Mouse (Mus musculus) neutrophil, adult 59 days (primary cell): ENCODE measurements around the gene Tgm1. TPM values are rescaled to one million over a fixed set of nuclear protein-coding genes. Genes with fewer than 3 reads are reported as not detected.

ENCODE experiments used
- total RNA-seq, 2 experiments: library from RNA; stranded (reverse); gene quantifications; 1 replicate in 1 of 2; 2 replicates in 1 of 2; pipeline ENCODE4 v1.2.4; 2023

Gene Tgm1
- 1 to 10 TPM in 1 of 2 experiments, under 1 TPM in 1; 0.71 to 1.4 TPM for total RNA-seq

DNA sequence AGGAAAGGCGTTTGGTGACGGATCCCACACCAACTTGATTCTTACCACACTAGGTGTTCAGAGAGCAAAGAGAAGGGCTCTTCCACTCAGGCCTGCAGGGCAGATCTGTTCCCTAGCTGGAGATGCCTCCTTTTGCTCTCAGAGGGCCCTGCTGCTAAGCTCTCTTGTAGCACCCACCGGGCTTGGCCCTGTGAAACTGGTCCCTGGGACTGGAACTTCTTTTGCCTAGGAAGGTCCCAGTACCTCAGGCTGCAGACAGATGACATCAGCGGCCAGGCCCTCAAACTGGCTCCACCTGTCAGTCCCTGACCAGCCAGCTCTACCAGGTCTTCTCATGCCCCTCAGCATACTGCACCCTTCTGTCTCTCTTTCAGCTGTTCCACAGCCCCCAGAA is at the start of gene Tgm1:
Gene Tgm1, minus strand, starts transcription at position 198 of the 394 bp plus-strand sequence.

DNA sequence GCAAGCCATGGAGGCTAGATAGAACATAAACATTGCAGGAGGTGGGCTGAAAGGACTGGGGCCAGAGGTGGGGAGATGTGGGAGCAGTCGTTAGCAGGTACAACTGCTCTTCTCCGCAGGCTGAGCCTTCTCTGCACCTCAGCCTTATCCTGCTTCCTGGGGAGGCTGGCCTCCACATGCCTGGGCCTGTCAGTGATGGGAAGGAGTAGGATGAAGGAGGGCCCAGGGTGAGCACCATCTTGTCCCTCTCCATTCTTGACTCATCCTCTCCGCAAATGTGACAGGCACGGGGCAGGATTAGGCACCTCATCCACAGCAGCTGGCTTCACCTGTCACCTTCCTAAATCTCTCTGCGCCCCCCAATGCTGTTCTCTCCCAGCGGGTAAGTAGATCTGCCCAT is 47.4 kb upstream of the Tgm1 start, which contains the start of gene Ltb4r2:
Gene Ltb4r2, plus strand, starts transcription at position 266 of the 400 bp plus-strand sequence.

DNA sequence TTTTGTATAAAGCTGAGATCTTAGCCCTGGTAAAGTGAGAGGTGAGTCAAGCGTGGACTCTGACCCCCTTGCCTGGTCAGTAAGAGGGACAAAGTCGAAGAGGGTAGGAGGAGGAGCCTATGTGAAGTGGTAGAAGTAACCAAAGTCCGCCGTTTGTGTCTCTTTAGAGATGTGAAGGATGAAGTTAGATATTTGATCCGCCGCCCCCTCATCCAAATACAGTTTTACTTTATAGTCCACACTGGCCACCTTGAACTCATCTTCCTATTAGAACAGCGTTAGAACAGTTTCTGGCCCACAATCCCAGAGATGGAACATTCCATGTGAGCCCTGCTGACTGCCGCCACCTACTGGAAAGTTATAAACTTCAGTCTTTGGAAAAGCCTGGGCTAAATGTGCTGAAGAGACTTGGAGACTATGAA is 44.6 kb upstream of the Tgm1 start, which contains the start of gene Cideb:
Gene Cideb, minus strand, starts transcription at position 96 of the 422 bp plus-strand sequence.

DNA sequence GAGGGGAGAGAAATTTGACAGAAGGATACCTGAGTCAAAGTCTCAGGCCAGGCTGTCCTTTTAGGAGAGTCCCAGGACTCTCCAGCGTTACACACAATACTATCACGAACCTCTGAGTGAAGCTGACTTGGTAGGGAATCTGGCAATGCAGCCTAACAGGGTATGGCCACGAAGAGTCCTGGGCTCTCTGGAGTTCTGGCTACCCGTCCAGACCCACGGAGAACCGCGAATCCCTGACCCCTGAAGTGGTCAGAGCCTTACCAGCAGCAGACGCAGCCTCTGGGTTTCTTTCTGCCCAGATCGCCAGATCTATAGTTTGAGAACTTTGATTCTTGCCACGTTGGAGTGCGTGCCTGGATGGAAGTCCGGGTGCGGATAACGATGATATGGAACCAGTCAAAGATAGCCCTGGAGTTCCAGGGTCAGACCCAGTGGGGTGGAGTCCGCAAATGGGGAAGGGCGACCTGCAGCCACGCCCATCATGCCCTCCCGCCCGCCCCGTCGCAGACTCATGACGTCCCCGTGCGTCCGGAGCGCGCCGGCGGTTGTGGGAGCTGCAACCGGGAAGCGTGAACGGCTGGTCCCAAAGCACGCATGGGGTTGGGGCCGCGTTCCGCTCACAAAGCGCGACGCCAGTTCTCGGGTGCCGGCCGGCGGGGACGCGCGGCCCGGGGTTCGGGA is 31.6 kb upstream of the Tgm1 start, which contains the start of the genes Dhrs1 and Nop9:
Gene Dhrs1, minus strand, starts transcription at position 511 of the 681 bp plus-strand sequence.
Gene Nop9, plus strand, starts transcription at position 514 of the 681 bp plus-strand sequence.

DNA sequence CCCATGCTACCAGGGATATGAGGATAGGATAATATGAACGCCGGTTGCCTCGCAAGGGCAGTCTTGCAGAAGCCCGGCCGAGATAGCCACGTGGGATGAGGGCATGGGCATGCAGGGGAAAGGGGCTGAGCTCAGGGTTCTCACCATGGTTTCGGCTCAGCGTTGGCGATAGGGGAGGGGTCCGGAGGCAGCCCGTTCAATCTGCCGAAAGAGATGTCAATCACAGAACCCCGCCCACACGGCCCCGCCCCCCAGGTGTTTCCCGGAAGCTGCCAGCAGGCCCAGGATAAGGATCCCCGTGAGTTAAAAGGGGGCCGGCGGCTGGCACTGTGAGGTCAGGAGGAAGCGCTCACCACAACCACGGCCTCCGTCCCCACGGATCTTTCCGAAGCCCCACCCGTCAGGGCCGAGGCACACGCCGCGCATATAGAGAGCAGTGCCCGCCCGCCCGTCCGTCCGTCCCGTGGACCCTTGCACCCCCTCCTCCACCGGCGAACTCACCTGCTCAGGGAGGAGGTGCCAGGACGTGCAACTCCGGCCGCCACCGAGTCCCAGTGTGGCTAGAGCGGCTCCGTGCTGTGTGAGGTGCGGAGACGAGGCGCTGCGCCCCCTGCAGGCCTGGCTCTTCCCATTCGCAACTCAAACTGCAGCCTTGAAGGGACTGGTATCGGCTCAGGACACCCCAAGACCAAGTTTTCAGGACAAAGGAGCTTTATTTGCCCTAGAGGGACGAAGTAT is 8.1 kb upstream of the Tgm1 start, which contains the start of gene Rabggta:
Gene Rabggta, minus strand, starts transcription at position 564 of the 738 bp plus-strand sequence.

DNA sequence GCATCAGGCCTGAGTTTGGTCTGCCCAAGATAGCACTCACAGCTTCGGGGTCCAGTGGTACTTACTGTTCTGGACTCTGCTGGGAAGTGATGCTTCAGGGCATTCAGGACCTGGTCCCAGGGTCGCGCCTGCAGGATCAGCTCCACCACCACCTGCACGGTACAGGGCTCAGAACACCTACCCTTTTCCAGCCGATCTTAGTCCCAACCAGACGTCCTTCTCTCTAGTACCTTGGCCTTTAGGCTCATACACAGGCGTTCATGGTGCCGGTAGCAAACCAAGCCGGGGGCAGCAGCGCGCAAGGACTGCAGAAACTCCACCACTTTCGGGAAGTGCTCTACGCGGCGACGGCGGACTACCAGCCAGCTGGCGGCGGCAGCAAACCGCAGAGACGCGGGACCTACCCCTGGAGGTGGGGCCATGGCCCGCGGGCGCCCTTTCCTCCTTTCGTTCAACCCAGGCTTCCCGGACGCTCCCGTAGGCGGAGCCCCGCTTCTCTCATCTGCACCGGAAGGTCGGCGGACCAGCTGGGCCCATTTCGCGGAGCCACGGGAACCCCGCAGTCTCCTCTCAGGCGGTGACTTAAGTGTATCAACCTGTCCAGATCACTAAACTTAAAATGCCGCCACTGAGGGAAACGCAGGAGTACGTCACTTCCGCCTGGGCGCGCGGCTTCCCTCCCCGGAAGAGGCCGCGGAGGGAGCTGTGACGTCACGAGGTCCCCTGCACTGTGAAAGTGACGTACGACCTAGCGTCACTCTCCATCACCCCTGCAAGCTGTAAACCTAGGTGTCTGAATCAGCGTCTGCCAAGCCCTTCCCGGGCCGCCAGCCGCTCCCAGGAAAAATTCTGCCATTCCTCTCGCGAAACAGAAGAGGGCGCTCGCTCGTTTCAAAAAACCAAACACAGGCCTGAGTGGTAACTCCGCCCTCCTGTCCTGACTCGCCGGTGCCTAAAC is 32.3 kb downstream of the Tgm1 start, which contains the start of gene Tinf2:
Gene Tinf2, minus strand, starts transcription at position 661 of the 958 bp plus-strand sequence.

DNA sequence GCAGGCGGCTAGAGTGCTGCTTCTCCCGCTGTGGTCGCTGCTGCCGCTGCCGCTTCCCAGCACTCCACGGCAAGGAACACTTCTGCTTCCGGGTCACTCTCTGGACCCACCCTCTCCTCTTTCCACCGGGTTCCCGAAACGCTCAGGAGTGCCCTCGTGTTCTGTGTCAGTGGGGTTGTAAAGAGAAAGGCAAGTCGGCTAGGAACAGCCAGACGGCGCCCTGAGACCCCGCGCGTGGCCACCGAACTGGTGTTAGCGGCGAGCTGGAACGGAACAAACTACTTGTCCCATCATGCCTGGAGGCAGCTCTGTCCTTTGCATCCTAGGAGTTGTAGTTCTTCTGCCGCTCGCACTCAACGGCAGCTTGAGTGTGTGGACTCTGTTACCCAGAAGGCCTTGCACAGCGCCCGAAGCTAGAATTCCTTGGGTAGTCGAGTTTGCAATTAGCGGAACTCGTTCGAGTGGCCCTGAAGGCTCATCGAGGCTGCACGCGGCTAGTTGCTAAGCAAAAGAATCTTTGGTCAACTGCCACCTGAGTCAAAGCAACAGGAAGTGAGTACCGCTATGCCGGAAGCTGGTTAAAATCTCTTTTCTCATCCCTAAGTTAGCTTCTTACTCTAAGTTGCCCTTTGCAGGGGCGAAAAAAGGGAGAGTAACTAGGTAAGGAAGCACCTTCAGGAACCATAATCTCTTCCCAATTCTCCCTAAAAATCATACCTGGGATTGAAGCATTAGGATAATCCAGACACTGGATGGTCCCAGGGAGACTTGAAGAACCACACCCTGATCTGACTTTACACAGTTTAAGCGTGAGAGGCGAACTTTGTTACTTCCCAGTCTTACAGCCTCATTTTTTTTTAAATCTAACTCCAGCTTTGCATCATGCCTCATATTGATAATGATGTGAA is 41.6 kb downstream of the Tgm1 start, which contains the start of the genes Gmpr2 and Nedd8:
Gene Gmpr2, plus strand, starts transcription at position 109 of the 908 bp plus-strand sequence.
Gene Nedd8, minus strand, starts transcription at position 292 of the 908 bp plus-strand sequence.

DNA sequence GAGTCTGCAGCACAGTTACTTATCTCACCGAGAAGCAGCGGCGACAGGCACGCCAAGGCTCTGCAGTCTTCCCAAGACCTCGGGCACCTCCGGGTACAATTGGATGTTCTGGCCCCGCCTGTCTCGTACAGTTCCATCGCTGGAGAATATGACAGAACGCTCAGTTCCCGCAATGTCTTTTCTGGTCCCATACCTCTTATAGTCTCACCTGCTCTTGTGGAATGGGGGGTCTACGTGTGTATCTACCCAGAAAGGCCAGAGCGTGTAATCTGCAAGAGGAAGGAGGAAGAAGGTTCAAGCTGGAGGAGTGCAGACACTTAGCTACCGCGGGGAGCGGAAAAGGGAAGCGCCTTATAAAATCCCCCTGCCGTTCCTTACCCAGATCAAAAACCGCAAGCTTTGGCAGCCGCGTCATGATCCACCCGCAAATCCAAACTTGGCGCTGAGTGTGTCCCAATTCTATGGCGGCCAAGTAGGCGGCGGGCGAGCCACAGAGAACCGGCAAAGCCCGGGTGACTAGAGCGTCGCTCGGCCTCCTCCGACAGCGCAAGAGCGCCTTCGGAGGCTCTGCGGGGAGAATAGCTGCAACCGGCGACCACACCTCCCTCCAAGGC is 53.7 kb downstream of the Tgm1 start, which contains the start of gene Mdp1:
Gene Mdp1, minus strand, starts transcription at position 549 of the 614 bp plus-strand sequence.

Other genes starting within 250 kb of the Tgm1 start
- gene Dhrs4, start 235.2 kb downstream of the Tgm1 start, total RNA-seq = 10 to 100 TPM; 16.0 to 20.8 TPM
- under 1 TPM; 0.22 to 0.42 TPM for gene Carmil3, start 223.3 kb downstream of the Tgm1 start, total RNA-seq
- gene Cpne6, start 203.5 kb downstream of the Tgm1 start, total RNA-seq = not detected
- gene Nrl, start 188.9 kb downstream of the Tgm1 start, total RNA-seq = not detected
- 10 to 100 TPM; 25.2 to 30.4 TPM for gene Pck2, start 173.7 kb downstream of the Tgm1 start, total RNA-seq
- gene Dcaf11, start 153.9 kb downstream of the Tgm1 start, total RNA-seq = 10 to 100 TPM; 51.8 to 54.8 TPM
- 1 to 10 TPM; 1.9 to 3.3 TPM for gene A730061H03Rik, start 153.5 kb downstream of the Tgm1 start, total RNA-seq
- gene Fitm1, start 138.3 kb downstream of the Tgm1 start, total RNA-seq = not detected
- 100 to 1,000 TPM; 138 to 143 TPM for gene Psme1, start 135.8 kb downstream of the Tgm1 start, total RNA-seq
- 1 to 10 TPM; 4.4 to 5.9 TPM for gene Emc9, start 128.6 kb downstream of the Tgm1 start, total RNA-seq
- 100 to 1,000 TPM; 180 to 210 TPM for gene Psme2, start 122.8 kb downstream of the Tgm1 start, total RNA-seq
- gene Rnf31, start 122.2 kb downstream of the Tgm1 start, total RNA-seq = 10 to 100 TPM; 57.6 to 74.7 TPM
- 10 to 100 TPM; 42.3 to 50.1 TPM for gene Irf9, start 110.4 kb downstream of the Tgm1 start, total RNA-seq
- 1 to 10 TPM in 1 of 2 experiments, not detected in 1; 1.3 TPM for gene Rec8, start 95.9 kb downstream of the Tgm1 start, total RNA-seq
- gene Ipo4, start 78.0 kb downstream of the Tgm1 start, total RNA-seq = 10 to 100 TPM; 10.7 to 12.2 TPM
- gene Gm49378, start 76.0 kb downstream of the Tgm1 start, total RNA-seq = 1 to 10 TPM in 1 of 2 experiments, under 1 TPM in 1; 0.79 to 2.4 TPM
- 10 to 100 TPM; 34.3 to 37.8 TPM for gene Tm9sf1, start 70.1 kb downstream of the Tgm1 start, total RNA-seq
- gene Tssk4, start 63.7 kb downstream of the Tgm1 start, total RNA-seq = 1 to 10 TPM; 1.6 to 2.0 TPM
- 10 to 100 TPM; 13.2 to 13.9 TPM for gene Mdp1, start 53.4 kb downstream of the Tgm1 start, total RNA-seq
- 10 to 100 TPM; 15.8 to 16.6 TPM for gene Gmpr2, start 42.0 kb downstream of the Tgm1 start, total RNA-seq
- 100 to 1,000 TPM; 154 to 173 TPM for gene Nedd8, start 41.8 kb downstream of the Tgm1 start, total RNA-seq
- gene Tinf2, start 32.1 kb downstream of the Tgm1 start, total RNA-seq = 10 to 100 TPM; 53.2 to 64.0 TPM
- gene Rabggta, start 8.3 kb upstream of the Tgm1 start, total RNA-seq = 10 to 100 TPM; 23.8 to 27.4 TPM
- gene Dhrs1, start 31.8 kb upstream of the Tgm1 start, total RNA-seq = 10 to 100 TPM; 53.1 to 63.6 TPM
- 10 to 100 TPM; 19.3 to 28.9 TPM for gene Nop9, start 31.8 kb upstream of the Tgm1 start, total RNA-seq
- under 1 TPM in 1 of 2 experiments, not detected in 1; 0.53 TPM for gene Cideb, start 44.5 kb upstream of the Tgm1 start, total RNA-seq
- under 1 TPM; 0.79 to 0.84 TPM for gene Ltb4r2, start 47.5 kb upstream of the Tgm1 start, total RNA-seq
- gene Ltb4r1, start 52.0 kb upstream of the Tgm1 start, total RNA-seq = 100 to 1,000 TPM; 203 to 224 TPM
- gene Adcy4, start 70.2 kb upstream of the Tgm1 start, total RNA-seq = under 1 TPM; 0.36 to 0.51 TPM
- gene Ripk3, start 74.9 kb upstream of the Tgm1 start, total RNA-seq = 10 to 100 TPM; 29.1 to 40.3 TPM
- not detected for gene Nfatc4, start 109.2 kb upstream of the Tgm1 start, total RNA-seq
- gene Nynrin, start 140.1 kb upstream of the Tgm1 start, total RNA-seq = 1 to 10 TPM; 2.3 to 2.8 TPM
- under 1 TPM; 0.47 to 0.68 TPM for gene Cbln3, start 170.5 kb upstream of the Tgm1 start, total RNA-seq
- 10 to 100 TPM; 79.3 to 82.3 TPM for gene Khnyn, start 171.0 kb upstream of the Tgm1 start, total RNA-seq
- gene Sdr39u1, start 186.4 kb upstream of the Tgm1 start, total RNA-seq = 1 to 10 TPM; 1.7 to 3.6 TPM
- not detected for gene Cma1, start 230.7 kb upstream of the Tgm1 start, total RNA-seq
- gene Cma2, start 237.1 kb upstream of the Tgm1 start, total RNA-seq = not detected